Mouse (Mus musculus): ENCODE measurements around the gene Smu1. TPM values are rescaled to one million over a fixed set of nuclear protein-coding genes. Genes with fewer than 3 reads are reported as not detected.

The Smu1 gene
- total RNA-seq, 1 experiment from 2014 or later, result 185 TPM

DNA sequence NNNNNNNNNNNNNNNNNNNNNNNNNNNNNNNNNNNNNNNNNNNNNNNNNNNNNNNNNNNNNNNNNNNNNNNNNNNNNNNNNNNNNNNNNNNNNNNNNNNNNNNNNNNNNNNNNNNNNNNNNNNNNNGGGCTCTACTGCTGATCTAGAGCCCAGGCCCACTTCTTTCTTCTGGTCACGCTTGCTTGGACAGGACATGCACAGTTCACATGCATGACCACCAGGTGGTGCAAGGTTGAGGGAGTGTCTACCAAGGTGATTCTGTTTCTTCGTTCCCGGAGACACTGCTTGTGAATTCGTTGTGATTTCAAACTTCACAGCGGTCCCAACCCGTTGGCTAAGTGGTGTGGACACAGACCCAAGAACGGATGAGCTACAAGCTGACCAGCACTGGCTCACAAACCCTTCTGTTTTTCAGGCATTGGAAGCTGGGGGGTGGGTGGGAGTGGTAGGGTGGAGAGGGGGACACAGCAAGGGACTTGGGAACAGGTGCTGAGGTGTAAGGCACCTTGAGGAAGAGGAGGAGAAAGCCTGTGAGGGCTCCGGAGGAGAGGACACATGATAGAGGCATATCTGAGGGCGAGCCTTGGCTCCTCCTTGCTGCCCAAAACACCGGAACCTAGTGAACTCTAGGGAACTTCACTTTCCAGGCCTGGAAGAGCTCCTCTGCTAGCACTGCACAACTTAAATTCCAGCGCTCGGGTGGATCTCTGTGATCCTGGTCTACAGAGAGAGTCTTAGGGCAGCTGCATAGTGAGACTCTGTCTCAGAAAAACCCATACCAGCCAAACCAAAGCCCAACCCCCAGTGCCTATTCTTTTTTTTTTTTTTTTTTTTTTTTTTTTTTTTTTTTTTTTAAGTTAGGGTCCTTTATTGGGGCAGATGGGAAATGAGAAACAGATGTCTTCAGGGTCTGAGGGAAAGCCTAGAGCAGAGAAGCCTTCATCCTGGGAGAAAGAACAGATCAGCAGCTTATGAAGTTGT lies 16.8 kb upstream of the Smu1 start:
- peak; percentile 73 for ATAC-seq (replicated peaks; ENCODE audit: insufficient number of reproducible peaks, low FRiP score, low TSS enrichment, poor library complexity, severe bottlenecking)

DNA sequence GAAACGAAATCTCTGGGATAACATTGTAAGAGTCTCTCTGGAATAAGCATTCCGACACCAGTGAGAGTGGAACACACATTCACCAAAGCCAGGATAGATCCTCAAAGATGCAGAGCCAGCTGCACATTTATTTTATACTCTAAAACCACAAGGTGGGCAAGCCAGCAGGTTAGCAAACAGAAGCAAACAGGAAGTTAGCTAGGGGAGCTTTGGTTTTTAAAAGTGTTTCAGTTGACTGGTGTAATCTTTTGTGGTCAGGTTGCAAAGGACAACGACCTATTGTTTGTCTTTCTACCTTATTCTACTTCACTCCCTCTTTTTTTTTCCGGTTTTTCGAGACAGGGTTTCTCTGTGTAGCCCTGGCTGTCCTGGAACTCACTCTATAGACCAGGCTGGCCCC lies 2.2 kb upstream of the Smu1 start:
- no peak for ATAC-seq (replicated peaks; ENCODE audit: insufficient number of reproducible peaks, low FRiP score, low TSS enrichment, poor library complexity, severe bottlenecking)

DNA sequence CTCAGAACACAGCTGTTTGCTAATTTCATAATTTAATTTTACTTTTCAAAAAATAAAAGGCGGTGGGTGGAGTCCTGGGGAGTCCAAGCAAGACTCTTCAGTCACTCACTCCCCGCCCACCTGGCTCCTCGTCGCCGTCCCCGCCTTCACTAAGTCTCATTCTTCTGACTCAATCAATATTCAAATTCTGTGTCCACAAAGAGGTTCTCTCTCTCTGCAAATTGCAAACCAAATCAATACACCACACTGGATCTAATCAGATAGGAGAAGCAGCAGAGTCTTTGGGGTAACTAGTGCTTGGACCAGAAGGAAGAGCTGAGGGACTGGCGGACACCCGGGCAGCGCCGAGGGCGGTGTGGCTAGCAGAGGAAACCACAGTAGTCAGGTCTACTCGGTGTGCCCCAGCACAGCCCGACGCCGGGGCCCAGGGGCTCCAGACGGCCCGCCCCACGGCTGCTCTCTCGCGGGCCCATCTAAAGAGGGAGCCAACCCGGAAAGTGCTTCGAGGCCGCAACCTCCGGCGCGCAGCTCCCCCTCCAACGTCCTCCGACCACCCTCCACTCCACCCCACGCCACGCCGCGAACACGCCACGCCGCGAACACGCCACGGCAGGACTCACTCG lies 455 bp downstream of the Smu1 start:
- peak; percentile 41 for ATAC-seq (replicated peaks; ENCODE audit: insufficient number of reproducible peaks, low FRiP score, low TSS enrichment, poor library complexity, severe bottlenecking)

DNA sequence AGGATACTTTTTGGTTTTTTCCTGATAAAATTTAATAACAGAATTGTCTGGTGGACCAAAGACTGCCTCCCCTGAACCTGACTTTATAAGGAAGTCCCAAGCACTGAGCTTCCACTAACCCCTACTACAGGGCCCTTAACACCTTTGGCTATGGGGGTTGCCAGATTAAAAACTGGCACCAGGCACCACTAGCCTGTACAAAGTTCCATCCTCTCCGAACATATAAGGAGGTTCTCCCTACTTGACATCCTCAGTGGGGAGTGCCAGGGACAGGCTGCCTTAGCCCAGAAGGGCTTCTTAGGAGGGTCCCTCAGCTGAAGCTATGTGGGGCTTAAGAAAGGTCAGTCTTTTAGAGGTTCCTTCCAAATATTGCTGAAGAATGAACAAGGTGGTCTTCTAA lies 22.4 kb downstream of the Smu1 start:
- ATAC-seq (replicated peaks; ENCODE audit: insufficient number of reproducible peaks, low FRiP score, low TSS enrichment, poor library complexity, severe bottlenecking), result no peak

DNA sequence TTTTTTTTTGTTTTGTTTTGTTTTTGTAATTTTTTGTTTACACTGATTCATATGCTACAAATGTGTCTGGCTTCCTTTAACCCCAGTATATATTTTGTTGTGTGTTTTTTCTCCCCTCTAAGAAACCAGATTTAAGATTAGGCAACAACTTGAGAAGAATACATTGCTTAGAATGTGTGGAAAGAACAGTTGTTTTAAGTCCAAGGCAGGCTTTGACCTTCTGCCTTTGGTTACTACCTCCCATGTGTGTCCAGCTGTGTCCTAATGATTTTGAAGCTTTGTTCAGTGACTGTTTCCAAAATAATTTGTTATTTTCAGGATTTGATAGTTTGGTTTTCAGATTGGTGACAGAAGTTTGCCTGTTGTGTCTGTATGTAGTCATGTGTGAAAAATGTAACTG lies 26.5 kb downstream of the Smu1 start:
- no peak for ATAC-seq (replicated peaks; ENCODE audit: insufficient number of reproducible peaks, low FRiP score, low TSS enrichment, poor library complexity, severe bottlenecking)

DNA sequence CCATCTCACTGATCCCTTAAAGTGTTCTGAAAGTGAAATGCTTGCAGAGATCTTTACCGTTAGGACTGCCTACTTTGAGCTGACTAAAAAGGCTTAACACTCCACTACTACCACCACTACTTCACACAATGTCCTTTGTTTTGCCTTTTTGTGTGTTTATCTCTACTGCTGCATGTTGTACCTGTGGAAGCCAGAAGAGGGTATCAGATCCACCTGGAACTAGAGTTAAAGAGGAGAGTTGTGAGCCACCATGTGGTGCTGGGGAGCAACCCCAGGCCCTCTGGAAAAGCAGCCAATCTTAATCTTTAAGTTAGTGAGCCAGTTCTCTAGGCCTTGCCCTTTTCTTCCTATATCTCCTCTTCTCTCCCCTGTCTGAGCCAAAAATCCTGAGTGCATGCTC lies 30.5 kb downstream of the Smu1 start:
- ATAC-seq (replicated peaks; ENCODE audit: insufficient number of reproducible peaks, low FRiP score, low TSS enrichment, poor library complexity, severe bottlenecking), result no peak

DNA sequence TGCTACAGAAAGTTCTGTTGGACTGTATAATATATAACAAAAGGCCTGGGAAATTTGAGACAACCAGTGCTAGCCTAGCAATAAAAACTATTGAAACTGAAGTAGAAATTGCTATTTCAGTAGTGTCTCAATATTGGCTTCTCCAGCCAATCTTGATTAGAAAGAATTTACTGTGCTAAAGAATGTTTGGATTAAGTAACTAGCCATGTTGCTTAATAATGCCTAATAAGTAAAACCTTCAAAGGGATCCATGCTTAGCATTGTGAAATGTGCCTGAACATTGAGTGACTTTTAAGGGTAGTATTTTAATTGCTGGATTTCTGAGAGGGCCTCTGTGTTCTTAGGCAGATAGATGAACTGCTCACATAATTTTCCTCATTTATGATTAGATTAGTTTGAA lies 32.2 kb downstream of the Smu1 start:
- no peak for ATAC-seq (replicated peaks; ENCODE audit: insufficient number of reproducible peaks, low FRiP score, low TSS enrichment, poor library complexity, severe bottlenecking)

DNA sequence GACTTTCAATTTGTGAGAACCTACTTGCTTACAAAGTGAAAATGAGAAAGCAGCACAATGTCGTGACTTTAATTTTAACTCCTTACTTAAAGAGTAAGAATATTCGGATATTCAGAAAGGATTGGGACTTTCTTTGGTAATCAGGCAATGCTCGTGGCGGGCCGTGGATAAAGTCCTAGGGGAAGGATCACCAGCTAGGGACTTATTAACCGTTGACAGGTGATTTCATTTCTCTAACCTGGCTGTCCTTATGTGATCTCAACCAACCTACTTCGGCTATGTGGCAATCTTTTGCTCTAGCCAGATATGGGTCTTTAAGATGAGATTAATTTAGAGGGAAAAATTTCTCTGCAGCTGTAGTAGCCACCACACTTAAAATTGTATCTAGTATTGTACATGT lies 32.6 kb downstream of the Smu1 start:
- ATAC-seq (replicated peaks; ENCODE audit: insufficient number of reproducible peaks, low FRiP score, low TSS enrichment, poor library complexity, severe bottlenecking), result no peak

DNA sequence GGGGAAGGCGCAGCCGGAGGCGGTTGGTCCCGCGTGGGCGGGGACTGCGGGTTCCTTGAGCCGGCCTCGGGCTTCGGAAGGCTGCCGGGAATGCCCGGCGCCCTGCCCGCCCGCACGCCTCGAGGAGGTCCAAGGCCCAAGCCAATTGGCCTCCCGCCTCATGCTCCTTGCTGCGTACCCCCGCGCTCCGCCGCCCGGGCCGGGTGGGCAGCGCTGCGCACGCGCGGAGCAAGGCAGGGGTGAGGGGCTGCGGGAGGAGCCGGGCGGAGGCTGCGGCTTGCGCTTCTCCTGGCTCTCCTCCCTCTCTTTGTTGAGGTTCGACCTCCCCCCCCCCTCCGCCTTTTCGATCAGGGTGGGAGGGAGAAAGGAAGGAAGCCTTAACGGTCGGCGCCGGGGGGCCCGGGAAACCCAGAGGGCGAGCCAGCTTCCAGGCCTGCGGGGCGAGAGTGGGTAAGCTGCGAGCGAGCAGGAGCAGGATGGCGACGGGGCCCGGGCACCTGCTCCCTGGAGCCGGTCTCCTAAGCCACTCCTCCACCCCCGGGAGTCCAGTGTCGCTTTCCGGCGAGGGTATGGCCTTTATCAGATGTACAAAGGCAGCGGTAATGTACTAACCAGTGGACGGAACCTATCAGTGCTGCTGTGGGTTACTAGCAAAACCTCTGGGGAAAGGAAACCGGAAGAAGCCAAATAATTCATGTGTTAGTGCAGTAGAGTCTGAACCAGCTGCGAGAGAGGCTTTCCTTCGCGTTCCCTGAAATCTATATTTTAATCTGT lies 34.8 kb downstream of the Smu1 start:
- peak; percentile 76 for ATAC-seq (replicated peaks; ENCODE audit: insufficient number of reproducible peaks, low FRiP score, low TSS enrichment, poor library complexity, severe bottlenecking)

DNA sequence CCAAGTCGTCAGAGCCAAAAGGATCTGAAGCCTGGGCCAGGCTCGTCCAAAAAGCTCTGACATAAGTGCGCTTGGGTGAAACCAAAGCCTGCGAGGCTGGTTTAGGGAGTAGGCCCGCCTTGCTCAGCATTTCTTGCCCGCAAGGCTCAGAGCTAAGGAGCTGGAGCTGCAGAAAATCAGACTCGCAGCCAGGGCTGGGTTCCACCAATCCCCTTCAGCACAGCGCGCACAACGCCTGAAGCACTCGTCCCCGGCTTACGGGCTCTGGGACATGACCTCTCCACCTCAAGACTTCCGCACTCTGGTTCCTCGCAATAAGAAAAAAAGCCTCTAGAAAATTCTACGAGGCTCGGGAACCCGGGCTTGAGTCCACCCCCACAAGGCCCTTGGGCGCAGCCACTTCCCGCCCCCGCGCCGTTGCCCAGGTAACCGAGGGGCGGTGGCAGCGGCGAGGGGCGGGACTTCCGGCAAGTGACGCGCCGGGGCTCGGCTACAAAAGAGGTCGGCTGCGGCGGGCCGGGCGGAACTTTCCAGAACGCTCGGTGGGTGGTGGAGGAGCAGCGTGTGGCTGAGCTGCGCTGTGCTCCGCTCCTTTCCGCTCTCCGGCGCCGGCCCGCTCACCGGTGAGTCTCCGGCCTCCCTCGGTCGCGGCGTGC lies 35.6 kb downstream of the Smu1 start, which contains the start of gene Dnaja1:
Dnaja1 (plus strand) TSS at position 140 of the 656 bp plus-strand sequence.
- peak; percentile 70 for ATAC-seq (replicated peaks; ENCODE audit: insufficient number of reproducible peaks, low FRiP score, low TSS enrichment, poor library complexity, severe bottlenecking)

DNA sequence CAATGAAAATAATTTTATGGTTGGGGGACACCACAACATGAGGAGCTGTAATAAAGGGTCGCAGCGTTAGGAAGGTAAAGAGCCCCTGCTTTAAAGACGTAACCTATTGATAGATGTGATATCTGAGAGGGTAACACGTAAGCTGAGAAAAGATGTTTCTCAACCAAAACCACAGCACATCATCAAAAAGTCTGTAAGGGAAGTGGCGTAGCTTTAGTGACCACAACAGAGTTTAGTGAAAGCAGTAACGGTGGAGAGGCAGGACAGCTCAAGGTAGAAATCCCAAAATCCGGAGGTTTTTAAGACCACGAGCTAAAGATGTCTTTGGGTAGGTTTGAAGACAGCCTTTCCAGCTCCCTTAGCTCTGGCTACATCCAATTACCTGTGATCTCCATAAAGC lies 36.8 kb downstream of the Smu1 start:
- peak; percentile 54 for ATAC-seq (replicated peaks; ENCODE audit: insufficient number of reproducible peaks, low FRiP score, low TSS enrichment, poor library complexity, severe bottlenecking)

DNA sequence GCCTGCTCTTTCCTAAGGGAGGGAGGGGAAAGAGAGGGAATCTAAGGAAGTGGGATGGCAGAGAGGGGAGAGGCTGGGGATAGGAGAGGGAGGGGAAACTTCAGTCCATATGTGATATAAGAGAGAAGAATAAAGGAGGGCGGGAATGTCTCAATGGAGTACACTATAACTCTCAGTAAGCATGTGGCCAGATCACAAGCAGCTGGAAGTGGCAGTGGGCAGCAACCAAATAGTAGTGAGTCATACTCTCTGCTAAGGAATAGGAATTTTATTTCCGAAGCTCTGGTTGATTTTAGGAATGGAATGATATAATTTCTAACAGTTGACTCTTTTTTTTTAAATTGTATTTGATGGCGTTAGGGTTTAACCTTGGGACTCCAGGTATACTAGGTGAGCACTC lies 40.6 kb downstream of the Smu1 start:
- no peak for ATAC-seq (replicated peaks; ENCODE audit: insufficient number of reproducible peaks, low FRiP score, low TSS enrichment, poor library complexity, severe bottlenecking)

DNA sequence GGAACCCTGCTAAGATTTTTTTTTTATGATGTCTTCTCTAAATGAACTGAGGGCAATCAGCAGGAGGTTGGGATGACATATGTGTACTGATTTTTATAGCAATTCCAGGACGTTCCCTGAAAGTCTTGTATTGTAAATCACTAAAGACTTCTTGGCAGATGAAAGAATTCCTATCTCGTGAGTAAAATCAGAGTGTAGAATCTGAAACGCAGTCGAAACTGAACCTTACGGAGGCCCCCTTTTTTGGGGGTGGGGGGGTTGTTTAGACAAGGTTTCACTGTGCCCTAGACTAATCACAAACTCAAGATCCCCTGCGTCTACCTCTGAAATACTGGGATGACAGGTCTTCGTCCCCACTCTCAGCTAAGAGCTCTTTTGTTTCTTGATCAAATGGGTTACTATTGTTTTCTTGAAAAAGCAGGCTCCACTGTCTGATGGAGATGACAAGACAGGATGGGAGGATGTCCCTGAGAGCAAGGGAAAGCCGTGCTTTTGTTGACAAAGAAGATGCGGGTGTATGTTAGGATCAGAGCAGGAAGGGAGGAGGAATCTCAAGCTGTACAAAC lies 53.9 kb downstream of the Smu1 start:
- ATAC-seq (replicated peaks; ENCODE audit: insufficient number of reproducible peaks, low FRiP score, low TSS enrichment, poor library complexity, severe bottlenecking), result no peak

DNA sequence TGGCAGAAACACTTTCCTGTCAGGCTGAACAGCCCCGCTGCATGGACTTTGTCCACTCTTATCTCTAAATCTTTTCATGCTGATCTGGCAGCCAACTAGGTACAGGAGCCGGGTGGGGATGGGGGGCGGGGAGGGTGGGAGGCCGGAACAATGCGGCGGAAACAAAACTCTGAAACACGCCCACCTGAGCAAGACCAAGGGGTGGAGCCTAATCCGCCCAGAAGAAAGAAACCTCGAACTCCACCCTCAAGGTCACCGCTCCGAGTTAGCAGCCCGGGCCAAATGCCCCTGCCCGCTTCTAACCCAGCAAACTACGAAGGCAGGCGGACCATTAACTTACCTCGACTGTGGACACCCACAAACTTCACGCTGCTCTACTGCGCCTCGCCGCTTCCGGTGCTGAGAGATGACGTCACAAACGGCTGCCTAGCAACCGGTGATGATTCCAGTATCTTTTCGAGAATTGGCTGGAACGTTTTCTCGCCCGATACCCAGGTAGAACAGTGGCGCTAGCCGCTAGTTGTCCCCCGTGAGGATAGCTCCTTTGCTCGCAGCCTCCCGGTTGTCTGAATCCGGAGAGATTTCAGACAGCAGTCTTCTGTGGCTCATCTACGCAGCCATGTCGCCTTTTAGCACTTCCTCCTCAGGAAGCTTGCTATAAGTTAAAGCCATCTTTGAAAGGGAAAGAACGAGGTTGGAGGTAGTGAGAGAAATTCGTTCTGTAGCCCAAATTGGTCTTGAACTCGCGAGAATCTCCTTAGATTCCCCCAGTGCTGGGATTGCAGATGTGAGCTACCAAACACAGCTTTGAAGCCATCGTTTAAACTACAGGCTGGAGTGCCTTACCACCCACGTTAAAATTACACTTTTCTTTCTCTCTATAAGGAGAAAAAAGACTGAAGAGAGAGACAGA lies 54.7 kb downstream of the Smu1 start, which contains the start of gene Aptx:
Aptx (minus strand) TSS at position 398 of the 913 bp plus-strand sequence.
- ATAC-seq (replicated peaks; ENCODE audit: insufficient number of reproducible peaks, low FRiP score, low TSS enrichment, poor library complexity, severe bottlenecking), result peak; percentile 95

DNA sequence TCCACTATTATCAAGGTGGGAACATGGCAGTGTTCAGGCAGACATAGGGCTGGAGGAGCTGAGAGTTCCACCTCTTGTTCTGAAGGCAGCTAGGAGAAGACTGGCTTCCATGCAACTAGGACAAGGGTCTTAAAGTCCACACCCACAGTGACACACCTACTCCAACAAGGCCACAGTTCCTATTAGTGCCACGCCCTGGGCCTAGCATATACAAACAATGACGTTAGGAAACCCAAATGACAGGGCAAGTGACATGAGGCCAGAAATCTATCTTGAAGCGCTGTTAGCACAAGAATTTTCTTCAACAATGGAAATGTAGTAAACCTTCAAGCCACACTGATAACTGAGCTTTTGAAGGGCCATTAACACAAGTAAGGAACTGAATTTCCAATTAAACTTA lies 55.9 kb downstream of the Smu1 start:
- no peak for ATAC-seq (replicated peaks; ENCODE audit: insufficient number of reproducible peaks, low FRiP score, low TSS enrichment, poor library complexity, severe bottlenecking)

DNA sequence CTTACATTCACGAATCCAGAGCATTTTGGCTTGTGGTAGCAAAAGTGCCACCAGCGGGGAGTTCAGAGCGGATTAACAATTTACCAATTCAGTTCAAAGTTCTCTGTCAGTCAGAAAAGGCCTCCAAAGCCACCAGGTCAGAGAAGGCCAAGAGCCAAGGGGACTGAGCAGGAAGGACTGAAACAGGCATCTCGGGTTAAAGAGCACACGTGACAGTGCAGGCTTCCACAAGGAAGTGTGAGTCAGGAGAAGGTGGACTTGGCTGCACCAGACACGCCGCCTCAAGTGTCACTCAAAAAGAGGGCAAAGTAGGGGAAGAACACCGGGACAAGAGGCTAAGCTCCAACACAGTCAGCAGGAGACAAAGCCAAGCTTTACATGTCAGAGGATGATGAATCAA lies 57.5 kb downstream of the Smu1 start:
- ATAC-seq (replicated peaks; ENCODE audit: insufficient number of reproducible peaks, low FRiP score, low TSS enrichment, poor library complexity, severe bottlenecking), result no peak

DNA sequence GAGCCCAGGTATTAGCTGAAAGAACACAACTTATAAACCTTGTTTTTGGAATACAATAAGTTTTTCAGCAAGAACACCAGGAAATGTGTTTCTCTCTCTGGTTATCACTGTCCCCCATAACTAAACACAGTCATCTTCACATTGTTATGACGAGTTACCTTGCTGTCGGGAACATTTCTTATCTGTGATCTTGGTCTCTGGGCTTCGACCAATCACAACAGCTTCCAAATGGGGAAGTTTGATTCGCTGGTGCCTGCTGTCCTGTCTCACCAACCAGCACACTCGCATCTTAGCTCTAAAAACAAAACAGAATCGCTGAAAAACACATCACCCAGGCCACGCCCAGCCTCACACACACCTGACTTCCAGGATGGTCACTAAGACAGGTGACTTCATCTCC lies 60.7 kb downstream of the Smu1 start:
- no peak for ATAC-seq (replicated peaks; ENCODE audit: insufficient number of reproducible peaks, low FRiP score, low TSS enrichment, poor library complexity, severe bottlenecking)

DNA sequence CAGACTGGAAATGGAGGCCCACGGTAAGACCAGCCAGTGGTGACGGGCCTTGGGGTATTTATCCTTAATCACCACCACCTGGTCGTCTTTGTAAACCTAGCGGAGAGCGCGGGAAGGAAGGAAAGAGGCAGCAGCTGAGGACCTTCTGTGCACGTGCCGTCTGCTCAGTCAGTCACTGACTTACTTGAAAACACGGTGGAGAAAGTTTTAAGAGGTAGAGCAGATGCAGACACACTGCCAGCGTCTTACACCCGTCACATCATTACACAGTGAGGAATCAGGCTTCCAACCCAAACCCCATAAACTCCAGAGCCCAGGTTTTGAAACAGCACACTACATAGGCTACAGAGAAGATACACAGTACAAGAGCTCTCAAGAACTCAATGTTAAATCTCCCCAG lies 66.6 kb downstream of the Smu1 start:
- ATAC-seq (replicated peaks; ENCODE audit: insufficient number of reproducible peaks, low FRiP score, low TSS enrichment, poor library complexity, severe bottlenecking), result no peak
